Mouse (Mus musculus) neural tube, embryonic 11.5 days (tissue): ENCODE results near the gene Grb2. TPM values are rescaled to one million over a fixed set of nuclear protein-coding genes. Genes with fewer than 3 reads are reported as not detected.
"Not testable (repeated sequence)": the region's sequence is repeated elsewhere in the genome, so short reads cannot be mapped to it uniquely, and the experiment has no call there.

Source experiments
- ATAC-seq: fragments of 200-750 bp; cut with Nextera tagmentation; 2 replicates; pipeline ENCODE4 v1.8.0; 2017; ENCODE audit warnings: moderate number of reproducible peaks, mild to moderate bottlenecking, moderate TSS enrichment, moderate library complexity; ENCODE audit not compliant: insufficient read depth, low FRiP score, low TSS enrichment
- DNase-seq: peaks from one replicate; pipeline ENCODE4 v3.0.0-alpha.2; 2015; ENCODE audit warnings: low spot score
- H3K27ac ChIP-seq: fragments of 300-500 bp; sonication (generic); 2 replicates; pipeline ENCODE4 v1.5.1; 2014; ENCODE audit warnings: low read depth, mild to moderate bottlenecking, low read length
- H3K27me3 ChIP-seq: fragments of 300-500 bp; sonication (generic); 2 replicates; pipeline ENCODE4 v1.6.1; 2014; ENCODE audit warnings: mild to moderate bottlenecking, low read length, mixed read lengths; ENCODE audit not compliant: control insufficient read depth, insufficient read depth
- H3K36me3 ChIP-seq: fragments of 300-500 bp; sonication (generic); 2 replicates; pipeline ENCODE4 v1.6.1; 2014; ENCODE audit warnings: mild to moderate bottlenecking, low read length, moderate library complexity, mixed read lengths; ENCODE audit not compliant: control insufficient read depth, insufficient read depth
- H3K4me1 ChIP-seq: fragments of 300-500 bp; sonication (generic); 2 replicates; pipeline ENCODE4 v1.6.1; 2014; ENCODE audit warnings: low read length, mixed read lengths; ENCODE audit not compliant: control insufficient read depth, insufficient read depth
- H3K4me2 ChIP-seq: fragments of 300-500 bp; sonication (generic); 2 replicates; pipeline ENCODE4 v1.6.1; 2014; ENCODE audit warnings: low read depth, mild to moderate bottlenecking, moderate library complexity
- H3K4me3 ChIP-seq: fragments of 300-500 bp; sonication (generic); 2 replicates; pipeline ENCODE4 v1.5.1; 2014; ENCODE audit warnings: low read depth, low read length
- H3K9ac ChIP-seq: fragments of 300-500 bp; sonication (generic); 2 replicates; pipeline ENCODE4 v1.6.1; 2014; ENCODE audit warnings: mild to moderate bottlenecking, low read length
- H3K9me3 ChIP-seq: fragments of 300-500 bp; sonication (generic); 2 replicates; pipeline ENCODE4 v1.6.1; 2016; ENCODE audit warnings: low read length; ENCODE audit not compliant: control insufficient read depth
- WGBS: fragments of 180-500 bp; shearing (Covaris S2); extraction: QIAGEN DNeasy Blood & Tissue Kit; methylation state at CpG from one replicate; pipeline ENCODE4 v1.1.7; 2014; 5-methylcytosine and 5-hydroxymethylcytosine counted together
- polyA plus RNA-seq: library from polyadenylated mRNA; unstranded; fragments of >200 nt; fragmentation: Nextera tagmentation; extraction: Ambion mirVana; gene quantifications from 2 replicates; pipeline ENCODE4 v1.2.1, GENCODE M21; 2014

Gene Grb2
- polyA plus RNA-seq, 1 experiment from 2014 or later, result 86.7 TPM

DNA sequence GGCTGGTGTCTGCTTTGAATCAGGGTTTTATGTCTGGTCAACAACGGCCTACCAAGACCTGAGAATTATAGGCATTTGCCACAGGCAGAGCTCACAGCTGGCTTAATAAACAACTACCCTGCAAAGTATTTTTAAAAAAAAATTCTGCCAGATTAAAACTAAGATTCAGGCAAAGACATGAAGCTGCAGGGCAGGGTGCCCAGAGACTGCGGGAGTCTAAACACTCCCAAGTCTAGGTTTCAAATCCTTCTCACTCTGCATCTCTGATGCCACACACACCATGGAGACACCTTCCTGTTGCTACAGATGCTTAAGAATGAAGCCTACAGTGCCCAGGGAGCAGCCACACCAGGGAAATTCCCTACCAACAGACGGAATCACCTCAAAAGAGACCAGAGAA, 56.7 kb downstream of the Grb2 start:
- ATAC-seq (no peak), DNase-seq (no peak)
- WGBS, result 93% methylated on average over 3 of the region's 3 CpGs
- H3K27me3 ChIP-seq, result no peaks in the 10 kb centered on the region
- H3K36me3 ChIP-seq, result no peaks in the 10 kb centered on the region; the same call in 1 of the 2 replicates
- no peak overlapping the region for H3K9ac ChIP-seq
- H3K9me3 ChIP-seq, result no peaks in the 10 kb centered on the region
- H3K4me3 ChIP-seq, result no peak overlapping the region
- no peaks in the 10 kb centered on the region for H3K4me1 ChIP-seq
- H3K4me2 ChIP-seq, result no peak overlapping the region
- no peak overlapping the region for H3K27ac ChIP-seq

DNA sequence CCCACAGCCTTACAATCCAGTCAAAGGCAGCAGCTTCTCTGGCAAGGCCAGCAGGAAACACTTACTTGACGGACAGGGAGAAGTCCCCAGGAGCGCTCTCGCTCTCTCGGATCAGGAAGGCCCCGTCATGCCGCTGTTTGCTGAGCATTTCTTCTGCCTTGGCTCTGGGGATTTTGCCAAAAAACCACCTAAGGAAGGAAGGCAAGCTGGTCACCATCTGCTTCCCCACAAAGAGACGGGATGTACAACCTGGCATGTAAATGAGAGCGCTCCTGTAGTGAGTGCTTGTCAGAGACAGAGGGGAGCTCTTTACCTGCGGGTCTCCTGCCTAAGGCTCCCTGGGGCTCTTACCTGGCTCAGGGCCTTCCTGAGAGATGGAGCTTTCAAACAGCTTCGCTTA, 58.7 kb downstream of the Grb2 start:
- Histone ChIP-seq H3K36me3 (no peaks in the 10 kb centered on the region; the same call in 1 of the 2 replicates), H3K4me1 (no peaks in the 10 kb centered on the region), H3K9ac (no peak overlapping the region), H3K4me3 (no peak overlapping the region), H3K27me3 (no peaks in the 10 kb centered on the region), H3K9me3 (no peaks in the 10 kb centered on the region), H3K27ac (no peak overlapping the region), H3K4me2 (no peak overlapping the region)
- WGBS, result 81% methylated on average over 10 of the region's 10 CpGs
- no peak for DNase-seq
- ATAC-seq, result no peak

DNA sequence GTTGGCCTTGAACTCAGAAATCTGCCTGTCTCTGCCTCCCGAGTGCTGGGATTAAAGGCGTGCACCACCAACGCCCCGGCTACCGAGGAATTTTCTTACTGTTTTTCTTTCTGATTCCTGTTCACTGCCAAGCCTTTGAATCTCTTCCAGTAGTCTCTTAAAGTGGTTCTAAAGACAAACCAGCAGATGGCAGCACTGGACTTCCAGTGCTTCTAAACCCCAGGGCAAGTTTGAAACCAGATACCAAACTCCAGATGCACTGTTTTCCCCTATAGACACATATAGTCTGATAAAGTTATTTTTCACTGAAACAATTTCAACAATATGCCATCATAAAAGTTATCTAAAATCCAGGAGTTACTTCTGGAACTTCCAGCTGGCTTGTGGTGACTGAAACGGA, 60.9 kb downstream of the Grb2 start:
- Histone ChIP-seq H3K36me3 (no peaks in the 10 kb centered on the region), H3K4me3 (no peak overlapping the region), H3K4me2 (no peak overlapping the region), H3K27ac (0 out of 2 replicates have a peak overlapping the region, but pooled peaks have one; percentile 6), H3K9ac (no peak overlapping the region), H3K27me3 (no peaks in the 10 kb centered on the region), H3K4me1 (no peaks in the 10 kb centered on the region), H3K9me3 (no peaks in the 10 kb centered on the region)
- WGBS, result 67% methylated on average over 6 of the region's 6 CpGs
- no peak for ATAC-seq
- DNase-seq, result peak; percentile 61

GRCm38 (mm10) chr11:115646439-115646838, 62.0 kb downstream of the Grb2 start:
- DNase-seq (no peak), ATAC-seq (no peak)
- no peaks in the 10 kb centered on the region for H3K36me3 ChIP-seq
- no peaks in the 10 kb centered on the region for H3K9me3 ChIP-seq
- H3K27ac ChIP-seq, result no peak overlapping the region
- H3K27me3 ChIP-seq, result no peaks in the 10 kb centered on the region
- no peak overlapping the region for H3K4me2 ChIP-seq
- no peak overlapping the region for H3K9ac ChIP-seq
- WGBS, result 93% methylated on average over 9 of the region's 9 CpGs
- no peaks in the 10 kb centered on the region for H3K4me1 ChIP-seq
- H3K4me3 ChIP-seq, result no peak overlapping the region

- not testable (repeated sequence) for H3K36me3 ChIP-seq, H3K4me1 ChIP-seq, H3K27ac ChIP-seq, H3K9me3 ChIP-seq, ATAC-seq, DNase-seq, H3K4me3 ChIP-seq, H3K27me3 ChIP-seq, H3K4me2 ChIP-seq, H3K9ac ChIP-seq
- WGBS, result 97% methylated on average over 14 of the region's 14 CpGs
These were observed 62.9 kb downstream of the Grb2 start for GRCm38 (mm10) chr11:115645498-115645897.

DNA sequence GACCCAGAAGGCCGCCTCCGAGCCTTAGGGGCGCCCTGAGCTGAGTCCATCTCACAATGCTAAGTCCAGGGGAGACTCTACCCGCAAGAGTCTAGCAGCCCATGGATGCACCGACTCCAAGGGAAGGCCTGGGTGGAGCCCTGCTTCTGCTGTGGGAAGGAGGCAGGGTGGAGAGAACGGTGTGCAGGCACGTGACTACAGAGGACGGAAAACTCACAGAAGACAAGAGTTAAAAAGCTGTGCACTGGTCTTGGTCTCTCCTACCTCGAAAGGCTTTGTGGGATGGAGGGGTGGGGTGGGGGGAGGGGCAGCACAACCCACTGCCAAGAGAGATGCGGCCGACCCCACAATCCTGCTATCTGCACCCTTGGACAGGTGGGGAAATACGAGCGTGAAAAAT, 64.1 kb downstream of the Grb2 start:
- Histone ChIP-seq H3K27ac (no peak overlapping the region), H3K9me3 (no peaks in the 10 kb centered on the region), H3K36me3 (no peaks in the 10 kb centered on the region), H3K4me1 (no peaks in the 10 kb centered on the region), H3K4me3 (no peak overlapping the region), H3K27me3 (no peaks in the 10 kb centered on the region), H3K4me2 (no peak overlapping the region), H3K9ac (no peak overlapping the region)
- ATAC-seq (no peak), DNase-seq (no peak)
- 93% methylated on average over 13 of the region's 13 CpGs for WGBS

DNA sequence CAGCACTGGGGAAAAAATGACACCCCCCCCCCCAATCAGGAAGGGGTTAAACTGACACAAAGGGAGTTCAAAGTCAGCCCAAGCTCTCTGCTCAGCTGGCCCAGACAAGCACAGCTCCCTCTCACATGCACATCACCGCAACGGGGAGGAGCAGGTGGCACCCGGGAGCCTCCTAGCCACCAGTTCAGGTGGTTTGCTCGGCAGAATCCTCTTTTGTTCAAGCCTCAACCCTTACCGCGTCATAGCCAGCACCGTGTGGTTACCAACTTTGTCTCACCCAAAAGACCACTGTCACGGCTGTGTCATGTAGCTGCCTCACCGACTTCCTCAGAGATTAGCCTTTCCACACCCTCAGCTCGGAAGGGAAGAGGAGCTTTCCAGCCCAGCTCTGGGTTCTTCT, 65.1 kb downstream of the Grb2 start:
- Histone ChIP-seq H3K4me2 (no peak overlapping the region), H3K4me3 (no peak overlapping the region), H3K27me3 (no peaks in the 10 kb centered on the region), H3K9ac (no peak overlapping the region), H3K36me3 (no peaks in the 10 kb centered on the region), H3K4me1 (no peaks in the 10 kb centered on the region), H3K27ac (no peak overlapping the region), H3K9me3 (no peaks in the 10 kb centered on the region)
- 83% methylated on average over 10 of the region's 10 CpGs for WGBS
- no peak for DNase-seq
- no peak for ATAC-seq

- WGBS, result 89% methylated on average over 2 of the region's 2 CpGs
These were observed 65.7 kb downstream of the Grb2 start for GRCm38 (mm10) chr11:115642705-115643104.

DNA sequence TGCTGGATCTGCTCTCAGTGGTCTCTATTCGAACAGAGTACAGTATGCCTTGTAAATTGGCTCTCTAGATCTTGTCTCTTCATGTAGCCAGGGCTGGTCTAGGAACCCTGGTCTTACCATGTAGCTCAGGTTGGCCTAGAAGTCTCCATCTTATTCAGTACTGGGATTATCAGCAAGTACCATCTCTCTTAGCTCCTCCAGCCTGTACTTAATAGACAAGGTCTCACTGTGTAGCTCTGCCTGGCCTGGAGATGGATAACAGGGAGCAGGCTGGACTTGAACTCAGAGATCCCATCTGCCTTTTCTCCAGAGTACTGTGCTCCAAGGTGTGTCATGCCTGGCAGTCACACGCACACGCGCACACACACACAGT, 66.7 kb downstream of the Grb2 start:
- DNase-seq (no peak), ATAC-seq (no peak)
- no peaks in the 10 kb centered on the region for H3K9me3 ChIP-seq
- no peak overlapping the region for H3K4me3 ChIP-seq
- H3K27ac ChIP-seq, result no peak overlapping the region
- H3K4me1 ChIP-seq, result no peaks in the 10 kb centered on the region
- H3K36me3 ChIP-seq, result no peaks in the 10 kb centered on the region
- H3K27me3 ChIP-seq, result no peaks in the 10 kb centered on the region
- 88% methylated on average over 4 of the region's 4 CpGs for WGBS
- no peak overlapping the region for H3K4me2 ChIP-seq
- H3K9ac ChIP-seq, result no peak overlapping the region

More at GRCm38 (mm10) chr11:115642705-115643104, 65.7 kb downstream of the Grb2 start:
- no peak overlapping the region for H3K9ac ChIP-seq
- no peaks in the 10 kb centered on the region for H3K9me3 ChIP-seq
- no peak overlapping the region for H3K4me2 ChIP-seq
- H3K36me3 ChIP-seq, result no peaks in the 10 kb centered on the region
- no peak overlapping the region for H3K27ac ChIP-seq
- DNase-seq (no peak), ATAC-seq (no peak)
- H3K4me3 ChIP-seq, result no peak overlapping the region
- H3K4me1 ChIP-seq, result no peaks in the 10 kb centered on the region
- H3K27me3 ChIP-seq, result no peaks in the 10 kb centered on the region
